Mouse (Mus musculus): ENCODE results near the gene Rasal1. TPM values are rescaled to one million over a fixed set of nuclear protein-coding genes. Genes with fewer than 3 reads are reported as not detected.
A peak's percentile ranks its signal among the peaks of the same experiment; 100 is the strongest.

The Rasal1 gene
- polyA plus RNA-seq, 1 experiment = 14.9 TPM

- no peak for DNase-seq (ENCODE audit: low read depth in 1 of 2, low spot score in 2 of 2)
- TF ChIP-seq CTCF (IDR thresholded peaks at IDR 0.05; ENCODE audit: extremely low read depth, insufficient read depth, insufficient read length, insufficient replicate concordance) (no peak), POLR2A (IDR thresholded peaks at IDR 0.05; ENCODE audit: low read depth, low read length) (no peak)
Observed at GRCm38 (mm10) chr5:120702969-120703368, 54.4 kb downstream of the Rasal1 start.

DNA sequence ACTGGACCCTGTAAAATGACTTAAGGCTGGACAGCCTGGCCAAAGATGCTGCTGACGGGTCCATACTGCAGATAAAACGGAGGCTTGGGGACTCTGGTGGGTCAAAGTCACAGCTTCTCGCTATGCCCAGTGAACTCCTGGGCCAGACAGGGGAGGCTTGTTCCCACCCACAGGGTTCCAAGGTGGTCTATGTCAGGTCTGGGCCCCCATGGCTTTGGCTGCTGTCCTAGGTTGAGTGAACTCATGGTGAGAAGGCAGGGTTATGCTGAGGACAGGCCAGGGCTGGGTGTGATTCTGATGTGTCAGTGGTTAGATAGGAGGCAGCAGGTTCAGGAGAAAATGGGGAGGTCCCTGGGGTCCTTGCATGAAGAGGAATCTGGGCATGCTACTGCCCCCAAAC is 55.0 kb downstream of the Rasal1 start:
- Histone ChIP-seq H3K4me1 (ENCODE audit: control insufficient read depth, insufficient read depth, insufficient read length) (peaks cover 42% of the 10 kb centered on the region), H3K4me3 (ENCODE audit: extremely low read depth, insufficient read depth, insufficient read length) (no peak overlapping the region), H3K36me3 (ENCODE audit: control insufficient read depth, insufficient read depth, low read length) (peaks cover 7% of the 10 kb centered on the region; the same call in 1 of the 2 replicates), H3K27ac (ENCODE audit: insufficient read depth, low read length) (no peak overlapping the region), H3K27me3 (ENCODE audit: control insufficient read depth, insufficient read depth, low read length) (no peaks in the 10 kb centered on the region)
- WGBS = 79% methylated on average over 3 of the region's 3 CpGs
- DNase-seq (ENCODE audit: low read depth in 1 of 2, low spot score in 2 of 2) = no peak
- TF ChIP-seq CTCF (IDR thresholded peaks at IDR 0.05; ENCODE audit: extremely low read depth, insufficient read depth, insufficient read length, insufficient replicate concordance) = no peak

More at GRCm38 (mm10) chr5:120702969-120703368, 54.4 kb downstream of the Rasal1 start:
- no peak overlapping the region for H3K4me3 ChIP-seq (ENCODE audit: extremely low read depth, insufficient read depth, insufficient read length)
- peaks cover 6% of the 10 kb centered on the region; the same call in 1 of the 2 replicates for H3K36me3 ChIP-seq (ENCODE audit: control insufficient read depth, insufficient read depth, low read length)
- 84% methylated on average over 2 of the region's 2 CpGs for WGBS
- H3K4me1 ChIP-seq (ENCODE audit: control insufficient read depth, insufficient read depth, insufficient read length) = peaks cover 42% of the 10 kb centered on the region
- no peak overlapping the region for H3K27ac ChIP-seq (ENCODE audit: insufficient read depth, low read length)
- H3K27me3 ChIP-seq (ENCODE audit: control insufficient read depth, insufficient read depth, low read length) = no peaks in the 10 kb centered on the region

DNA sequence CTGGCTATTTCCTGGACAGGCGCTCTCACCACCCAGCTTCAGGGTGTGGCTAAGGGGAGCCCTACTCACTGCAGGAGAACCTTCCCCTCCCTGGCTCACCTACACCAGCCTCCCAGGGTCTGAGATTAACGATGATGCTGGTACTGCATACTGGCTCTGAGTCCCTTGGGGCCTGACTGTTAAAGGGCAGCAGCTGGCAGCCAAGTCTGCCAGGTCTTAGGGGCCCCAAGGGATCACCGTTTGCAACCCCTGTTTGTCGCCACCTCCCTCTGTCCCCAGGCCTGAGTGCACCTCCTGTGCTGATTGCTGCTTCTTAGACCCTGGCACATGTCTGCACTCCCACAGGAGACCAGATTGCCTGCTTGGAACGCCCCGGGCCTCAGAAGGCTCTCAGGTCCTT is 55.8 kb downstream of the Rasal1 start:
- H3K4me3 ChIP-seq (ENCODE audit: extremely low read depth, insufficient read depth, insufficient read length) = no peak overlapping the region
- H3K27me3 ChIP-seq (ENCODE audit: control insufficient read depth, insufficient read depth, low read length) = no peaks in the 10 kb centered on the region
- peaks cover 42% of the 10 kb centered on the region for H3K4me1 ChIP-seq (ENCODE audit: control insufficient read depth, insufficient read depth, insufficient read length)
- TF ChIP-seq CTCF (IDR thresholded peaks at IDR 0.05; ENCODE audit: extremely low read depth, insufficient read depth, insufficient read length, insufficient replicate concordance) = no peak
- TF ChIP-seq POLR2A (IDR thresholded peaks at IDR 0.05; ENCODE audit: low read depth, low read length) = no peak
- H3K27ac ChIP-seq (ENCODE audit: insufficient read depth, low read length) = no peak overlapping the region
- H3K36me3 ChIP-seq (ENCODE audit: control insufficient read depth, insufficient read depth, low read length) = peaks cover 7% of the 10 kb centered on the region; the same call in 1 of the 2 replicates
- DNase-seq (ENCODE audit: low read depth in 1 of 2, low spot score in 2 of 2) = peak in 1 of 2 experiments; percentile 59
- 28% methylated on average over 6 of the region's 6 CpGs for WGBS

GRCm38 (mm10) chr5:120706541-120706940 is 57.9 kb downstream of the Rasal1 start:
- no peaks in the 10 kb centered on the region for H3K27me3 ChIP-seq (ENCODE audit: control insufficient read depth, insufficient read depth, low read length)
- TF ChIP-seq POLR2A (IDR thresholded peaks at IDR 0.05; ENCODE audit: low read depth, low read length) = no peak
- no peak for TF ChIP-seq CTCF (IDR thresholded peaks at IDR 0.05; ENCODE audit: extremely low read depth, insufficient read depth, insufficient read length, insufficient replicate concordance)

GRCm38 (mm10) chr5:120706976-120707375 is 58.4 kb downstream of the Rasal1 start:
- H3K27me3 ChIP-seq (ENCODE audit: control insufficient read depth, insufficient read depth, low read length) = no peaks in the 10 kb centered on the region
- WGBS = 40% methylated on average over 13 of the region's 13 CpGs
- TF ChIP-seq CTCF (IDR thresholded peaks at IDR 0.05; ENCODE audit: extremely low read depth, insufficient read depth, insufficient read length, insufficient replicate concordance) (no peak), POLR2A (IDR thresholded peaks at IDR 0.05; ENCODE audit: low read depth, low read length) (no peak; the same call in 1 of the 2 replicates)
- no peak overlapping the region for H3K4me3 ChIP-seq (ENCODE audit: extremely low read depth, insufficient read depth, insufficient read length)
- H3K4me1 ChIP-seq (ENCODE audit: control insufficient read depth, insufficient read depth, insufficient read length) = peaks cover 53% of the 10 kb centered on the region
- H3K27ac ChIP-seq (ENCODE audit: insufficient read depth, low read length) = peak overlapping the region; percentile 54
- DNase-seq (ENCODE audit: low read depth in 1 of 2, low spot score in 2 of 2) = peak; percentile 40 to 58
- peaks cover 3% of the 10 kb centered on the region; the same call in 1 of the 2 replicates for H3K36me3 ChIP-seq (ENCODE audit: control insufficient read depth, insufficient read depth, low read length)

More at GRCm38 (mm10) chr5:120706541-120706940, 57.9 kb downstream of the Rasal1 start:
- peak overlapping the region; percentile 33; the same call in 1 of the 2 replicates for H3K4me3 ChIP-seq (ENCODE audit: extremely low read depth, insufficient read depth, insufficient read length)
- 13% methylated on average over 16 of the region's 16 CpGs for WGBS
- DNase-seq (ENCODE audit: low read depth in 1 of 2, low spot score in 2 of 2) = no peak
- H3K27ac ChIP-seq (ENCODE audit: insufficient read depth, low read length) = peak overlapping the region; percentile 77
- peaks cover 50% of the 10 kb centered on the region for H3K4me1 ChIP-seq (ENCODE audit: control insufficient read depth, insufficient read depth, insufficient read length)
- H3K36me3 ChIP-seq (ENCODE audit: control insufficient read depth, insufficient read depth, low read length) = peaks cover 3% of the 10 kb centered on the region; the same call in 1 of the 2 replicates

GRCm38 (mm10) chr5:120710161-120710825 is 61.7 kb downstream of the Rasal1 start:
- Histone ChIP-seq H3K27me3 (ENCODE audit: control insufficient read depth, insufficient read depth, low read length) (no peaks in the 10 kb centered on the region), H3K36me3 (ENCODE audit: control insufficient read depth, insufficient read depth, low read length) (peaks cover 3% of the 10 kb centered on the region; the same call in 1 of the 2 replicates), H3K27ac (ENCODE audit: insufficient read depth, low read length) (peak overlapping the region; percentile 44), H3K4me3 (ENCODE audit: extremely low read depth, insufficient read depth, insufficient read length) (peak overlapping the region; percentile 79), H3K4me1 (ENCODE audit: control insufficient read depth, insufficient read depth, insufficient read length) (peaks cover 43% of the 10 kb centered on the region)
- WGBS = 13% methylated on average over 40 of the region's 40 CpGs
- TF ChIP-seq CTCF (IDR thresholded peaks at IDR 0.05; ENCODE audit: extremely low read depth, insufficient read depth, insufficient read length, insufficient replicate concordance) = no peak
- no peak for TF ChIP-seq POLR2A (IDR thresholded peaks at IDR 0.05; ENCODE audit: low read depth, low read length)
- DNase-seq (ENCODE audit: low read depth in 1 of 2, low spot score in 2 of 2) = no peak

GRCm38 (mm10) chr5:120710826-120711248 is 62.2 kb downstream of the Rasal1 start:
- WGBS = 2% methylated on average over 30 of the region's 34 CpGs
- Histone ChIP-seq H3K4me1 (ENCODE audit: control insufficient read depth, insufficient read depth, insufficient read length) (peaks cover 37% of the 10 kb centered on the region), H3K27ac (ENCODE audit: insufficient read depth, low read length) (peak overlapping the region; percentile 80), H3K4me3 (ENCODE audit: extremely low read depth, insufficient read depth, insufficient read length) (peak overlapping the region; percentile 79), H3K27me3 (ENCODE audit: control insufficient read depth, insufficient read depth, low read length) (no peaks in the 10 kb centered on the region), H3K36me3 (ENCODE audit: control insufficient read depth, insufficient read depth, low read length) (peaks cover 3% of the 10 kb centered on the region; the same call in 1 of the 2 replicates)
- DNase-seq (ENCODE audit: low read depth in 1 of 2, low spot score in 2 of 2) = no peak
- no peak for TF ChIP-seq POLR2A (IDR thresholded peaks at IDR 0.05; ENCODE audit: low read depth, low read length)
- no peak for TF ChIP-seq CTCF (IDR thresholded peaks at IDR 0.05; ENCODE audit: extremely low read depth, insufficient read depth, insufficient read length, insufficient replicate concordance)

All from spleen, adult 2 months (tissue).